Mouse (Mus musculus): ENCODE results near the gene Adamts17.

The Adamts17 gene

GRCm38 (mm10) chr7:66970235-66970634 lies 130.7 kb downstream of the Adamts17 start:
- no peak for DNase-seq (ENCODE audit: low read depth, low spot score)

DNA sequence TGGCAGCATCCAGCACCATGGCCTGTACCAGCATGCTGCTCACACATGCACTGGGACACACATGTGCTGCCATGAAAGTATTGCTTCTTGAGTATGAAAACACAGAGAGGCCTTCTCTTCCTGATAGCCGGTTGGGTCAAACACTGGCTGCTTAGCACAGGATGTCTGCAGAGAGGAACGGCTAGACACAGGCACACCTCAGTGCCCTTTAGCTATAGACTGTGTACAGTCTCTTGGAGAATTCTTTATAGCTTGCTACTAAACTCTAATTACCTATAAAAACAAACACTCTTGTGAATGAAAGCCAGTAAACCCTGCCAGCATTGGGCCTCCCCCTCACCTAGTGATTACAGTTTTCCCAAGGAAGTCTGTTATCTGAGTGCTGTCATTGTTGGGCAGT lies 131.4 kb downstream of the Adamts17 start:
- no peak for DNase-seq (ENCODE audit: low read depth, low spot score)

- no peak for DNase-seq (ENCODE audit: low read depth, low spot score)
Measured at GRCm38 (mm10) chr7:66974859-66975258, 135.3 kb downstream of the Adamts17 start.

DNA sequence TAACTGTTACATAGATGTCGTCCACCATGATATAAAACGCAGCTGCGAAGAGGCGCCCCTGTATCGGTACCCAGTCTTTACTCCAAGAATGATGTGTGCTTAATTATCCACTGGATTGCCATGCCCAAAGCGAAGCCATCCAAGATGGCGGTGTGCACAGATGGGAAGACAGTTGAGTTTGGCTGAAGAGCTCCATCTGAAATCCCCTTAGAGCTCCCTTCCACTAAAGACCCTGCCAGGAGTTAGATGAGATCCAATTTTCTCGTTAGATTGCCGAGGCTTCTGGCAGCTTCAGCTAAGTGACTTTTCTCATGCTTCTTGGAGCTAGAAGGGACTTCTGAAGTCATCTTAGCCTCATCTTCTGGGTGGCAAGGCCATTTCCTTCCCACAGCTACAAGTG lies 136.8 kb downstream of the Adamts17 start:
- DNase-seq (ENCODE audit: low read depth, low spot score) = no peak

- DNase-seq (ENCODE audit: low read depth, low spot score) = no peak
Measured at GRCm38 (mm10) chr7:66981591-66981990, 142.1 kb downstream of the Adamts17 start.

DNA sequence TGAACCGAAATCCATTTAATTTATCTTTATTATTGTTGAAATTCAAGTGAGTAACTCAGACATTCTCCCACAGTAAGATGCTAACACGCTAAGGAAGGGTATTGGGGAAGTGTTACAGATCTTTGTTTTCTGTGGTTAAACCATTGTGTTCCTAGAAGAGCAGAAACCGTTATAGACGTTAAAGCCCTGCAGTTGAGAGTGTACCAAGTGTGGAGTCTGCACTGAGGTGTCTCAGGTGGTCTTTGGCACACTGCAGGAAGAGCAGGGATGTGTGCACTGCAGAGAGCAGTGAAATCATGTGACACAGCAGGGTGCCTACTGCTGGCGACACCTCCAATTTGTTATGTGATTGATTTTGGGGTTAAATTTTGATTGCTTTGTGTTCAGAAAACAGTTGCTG lies 142.5 kb downstream of the Adamts17 start:
- no peak for DNase-seq (ENCODE audit: low read depth, low spot score)

DNA sequence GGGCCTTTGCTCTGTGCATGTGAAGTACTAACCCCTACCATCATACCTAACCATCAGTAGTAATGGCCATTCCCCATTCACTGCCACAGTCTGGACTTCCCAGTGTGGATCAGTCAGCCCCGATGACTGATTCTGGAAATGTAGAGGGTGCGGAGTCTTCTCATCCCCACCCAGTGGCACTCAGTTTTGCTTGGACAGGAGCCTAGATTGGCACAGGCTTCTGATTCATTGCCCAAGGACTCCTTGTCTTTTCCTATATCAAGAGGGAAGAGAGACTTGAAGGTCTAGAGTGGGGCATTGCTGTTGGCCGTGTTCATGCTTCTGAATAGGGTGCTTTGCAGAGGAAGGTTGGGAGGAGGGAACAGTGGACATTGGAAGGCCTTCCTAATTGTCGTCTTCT lies 148.1 kb downstream of the Adamts17 start:
- DNase-seq (ENCODE audit: low read depth, low spot score) = no peak

GRCm38 (mm10) chr7:66988441-66988840 lies 148.9 kb downstream of the Adamts17 start:
- DNase-seq (ENCODE audit: low read depth, low spot score) = no peak

GRCm38 (mm10) chr7:66989357-66990045 lies 150.0 kb downstream of the Adamts17 start:
- DNase-seq (ENCODE audit: low read depth, low spot score) = no peak

- no peak for DNase-seq (ENCODE audit: low read depth, low spot score)
Measured at GRCm38 (mm10) chr7:66998821-66999220, 159.3 kb downstream of the Adamts17 start.

DNA sequence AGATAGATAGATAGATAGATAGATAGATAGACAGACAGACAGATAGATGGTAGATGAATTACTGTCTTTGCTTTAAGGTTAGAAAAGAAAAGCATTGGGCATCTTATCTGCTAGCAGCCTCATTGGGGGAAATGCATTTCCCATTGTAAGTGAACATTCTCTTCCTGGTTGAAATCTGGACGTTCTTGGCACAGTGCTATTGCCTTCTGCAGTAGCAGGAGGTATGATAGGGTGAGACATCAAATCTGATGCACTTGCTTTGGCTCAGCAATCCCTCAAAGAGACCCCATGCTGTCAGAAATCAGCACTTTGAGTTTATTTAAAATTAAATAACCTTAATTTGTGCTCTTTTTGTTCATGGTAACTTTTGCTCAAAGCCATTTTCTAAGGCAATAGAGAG lies 164.1 kb downstream of the Adamts17 start:
- DNase-seq (ENCODE audit: low read depth, low spot score) = no peak

DNA sequence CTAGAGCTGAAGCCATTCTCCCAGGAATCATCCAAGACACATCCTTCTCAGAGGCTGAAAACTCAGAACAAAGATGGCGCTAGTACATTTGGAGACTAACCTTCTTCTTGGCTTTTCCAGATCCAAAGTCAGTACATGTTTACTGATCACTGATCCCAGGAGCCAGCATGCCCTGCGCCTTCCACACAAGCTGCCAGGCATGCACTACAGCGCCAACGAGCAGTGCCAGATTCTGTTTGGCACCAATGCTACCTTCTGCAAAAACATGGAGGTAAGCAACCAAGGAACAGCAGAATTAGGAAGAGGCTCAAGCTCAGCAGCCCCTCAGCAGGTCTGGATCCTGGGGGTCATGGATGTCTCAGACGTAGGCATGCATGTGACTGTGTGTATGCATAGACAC lies 164.7 kb downstream of the Adamts17 start:
- no peak for DNase-seq (ENCODE audit: low read depth, low spot score)

DNA sequence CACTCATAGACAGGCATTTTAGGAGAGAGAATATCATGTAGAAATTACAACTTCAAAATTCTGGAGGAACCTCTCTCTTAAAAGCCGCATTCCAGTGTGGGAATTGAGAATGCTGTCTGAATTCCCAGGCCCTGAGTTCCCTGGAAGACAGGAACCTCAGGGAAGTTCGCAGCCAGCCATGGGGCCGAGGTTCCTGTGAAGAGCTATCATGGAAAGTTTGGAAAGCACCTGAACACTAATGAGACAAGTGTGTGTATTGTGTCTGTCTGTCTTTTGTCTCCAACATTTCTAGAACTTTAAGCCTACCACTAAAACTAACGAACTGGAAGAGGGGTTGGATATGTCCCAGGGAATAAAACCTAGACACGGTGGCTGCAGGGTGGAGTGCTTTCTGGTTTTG lies 170.3 kb downstream of the Adamts17 start:
- DNase-seq (ENCODE audit: low read depth, low spot score) = no peak

- DNase-seq (ENCODE audit: low read depth, low spot score) = no peak
Measured at GRCm38 (mm10) chr7:67012011-67012751, 172.6 kb downstream of the Adamts17 start.

GRCm38 (mm10) chr7:67013211-67013895 lies 173.8 kb downstream of the Adamts17 start:
- no peak for DNase-seq (ENCODE audit: low read depth, low spot score)

DNA sequence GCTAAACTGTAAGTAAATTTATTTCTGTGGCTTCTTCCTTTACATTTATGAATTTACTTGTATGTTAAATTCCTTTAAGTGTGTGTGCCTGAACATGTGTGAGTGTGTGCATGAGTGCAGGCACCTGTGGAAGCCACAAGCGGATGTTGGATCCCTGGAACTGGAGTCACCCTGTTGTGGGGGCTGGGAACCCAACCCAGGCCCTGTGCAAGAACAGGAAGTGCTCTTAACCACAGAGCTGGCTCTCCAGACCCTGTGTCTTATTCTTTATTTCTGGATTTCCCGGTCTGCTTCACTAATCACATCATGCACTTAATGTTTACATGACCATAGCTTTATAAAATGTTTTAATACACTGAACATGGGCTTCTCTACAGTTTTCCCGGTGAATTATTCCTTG lies 180.4 kb downstream of the Adamts17 start:
- no peak for DNase-seq (ENCODE audit: low read depth, low spot score)

GRCm38 (mm10) chr7:67026114-67027070 lies 186.9 kb downstream of the Adamts17 start:
- no peak for DNase-seq (ENCODE audit: low read depth, low spot score)

DNA sequence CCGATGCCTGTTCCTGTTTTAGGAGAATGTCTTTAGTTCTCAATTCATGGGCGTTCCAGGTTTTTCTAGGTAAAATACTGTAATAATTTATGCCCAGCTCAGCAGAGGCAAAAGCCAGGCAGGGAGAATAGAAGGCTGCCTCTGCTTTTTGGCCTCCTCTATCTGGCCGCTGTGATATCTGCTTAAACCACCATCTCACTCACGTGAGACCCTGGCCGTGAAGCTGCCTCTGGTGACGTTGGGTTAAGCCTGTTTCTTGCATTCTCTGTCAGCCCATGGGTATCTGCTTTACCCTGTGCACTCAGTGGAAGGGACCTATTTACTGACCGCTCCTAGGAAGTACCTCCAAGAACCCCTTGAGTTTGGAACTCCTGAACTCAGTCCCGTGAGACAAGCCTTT lies 187.7 kb downstream of the Adamts17 start:
- no peak for DNase-seq (ENCODE audit: low read depth, low spot score)

DNA sequence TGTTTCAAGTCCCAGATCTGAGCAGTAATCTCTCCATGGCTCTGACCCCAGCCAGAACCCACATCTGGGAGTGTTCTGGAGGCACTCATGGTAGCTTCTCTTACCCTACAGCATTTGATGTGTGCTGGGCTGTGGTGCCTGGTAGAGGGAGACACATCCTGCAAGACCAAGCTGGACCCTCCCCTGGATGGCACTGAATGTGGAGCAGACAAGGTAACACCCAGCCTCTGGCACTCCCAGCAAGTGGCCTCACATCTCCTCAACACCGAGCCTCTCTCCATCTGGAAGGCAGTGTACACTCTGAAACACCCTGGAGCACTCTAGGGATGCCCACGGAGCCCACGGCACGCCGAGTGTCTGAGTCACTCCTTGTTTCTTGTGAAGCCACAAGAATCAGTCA lies 188.2 kb downstream of the Adamts17 start:
- no peak for DNase-seq (ENCODE audit: low read depth, low spot score)

DNA sequence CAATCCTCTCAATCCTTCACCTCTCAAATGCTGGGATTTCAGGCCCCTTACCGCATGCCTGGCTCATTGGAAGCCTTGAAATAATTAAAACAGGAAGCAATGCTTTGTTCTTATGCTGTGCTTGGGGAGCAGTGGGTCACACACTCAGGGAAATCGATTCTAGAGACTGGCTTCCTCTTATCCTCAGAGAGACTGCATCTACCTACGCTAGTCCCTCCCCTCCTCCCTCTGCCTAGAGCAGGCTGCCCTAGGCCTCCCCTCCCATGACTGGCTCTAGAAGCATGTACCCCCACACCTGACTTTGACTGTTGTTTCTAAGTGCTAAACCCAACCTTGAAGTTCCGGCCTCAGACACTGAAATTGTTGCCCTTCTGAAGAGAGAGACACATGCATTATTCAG lies 189.4 kb downstream of the Adamts17 start:
- DNase-seq (ENCODE audit: low read depth, low spot score) = no peak

GRCm38 (mm10) chr7:67029481-67029880 lies 189.9 kb downstream of the Adamts17 start:
- DNase-seq (ENCODE audit: low read depth, low spot score) = no peak

DNA sequence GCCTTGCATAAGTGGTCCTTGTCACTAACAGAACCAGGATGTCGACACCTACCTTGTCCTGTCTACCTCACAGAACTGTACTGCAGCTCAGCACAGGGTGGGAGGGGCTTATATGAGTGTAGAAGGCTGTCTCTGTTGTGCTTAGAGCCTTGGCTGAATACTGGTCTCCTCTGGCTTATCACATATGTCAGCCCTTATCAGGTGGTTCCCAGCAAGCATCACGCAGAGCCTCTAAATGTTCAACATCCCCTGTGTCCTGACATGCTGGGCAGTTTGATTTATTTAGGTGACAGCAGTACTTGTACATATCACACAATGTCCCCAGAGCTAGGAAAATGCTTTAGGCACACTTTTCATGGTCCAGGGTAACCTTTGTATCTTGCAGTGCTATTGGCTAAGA lies 191.7 kb downstream of the Adamts17 start:
- DNase-seq (ENCODE audit: low read depth, low spot score) = no peak

Data from WW6 (cell line).